Mouse (Mus musculus): ENCODE results near the gene Pigu.

- TF ChIP-seq ZNF384 (IDR thresholded peaks at IDR 0.05; ENCODE audit: low read depth, low read length) = no peak
- no peak for TF ChIP-seq USF1 (IDR thresholded peaks at IDR 0.05; ENCODE audit: low read depth, low read length)
- no peak for TF ChIP-seq GABPA (IDR thresholded peaks at IDR 0.05; ENCODE audit: low read depth, low read length)
- no peak for TF ChIP-seq TCF12 (IDR thresholded peaks at IDR 0.05; ENCODE audit: low read depth, low read length)
- TF ChIP-seq KAT2A (conservative IDR thresholded peaks at IDR 0.05; ENCODE audit: low read depth, low read length) = no peak
- peak; percentile 89 for TF ChIP-seq MAFK (IDR thresholded peaks at IDR 0.05; ENCODE audit: borderline replicate concordance, low read depth, low read length)
- no peak for TF ChIP-seq CTCF (IDR thresholded peaks at IDR 0.05 in 2 of 3, conservative IDR thresholded peaks at IDR 0.05 in 1 of 3; ENCODE audit: control insufficient read depth in 1 of 3, insufficient read depth in 1 of 3, low read depth in 2 of 3, low read length in 3 of 3, poor library complexity in 1 of 3, severe bottlenecking in 1 of 3)
- TF ChIP-seq EP300 (IDR thresholded peaks at IDR 0.05; ENCODE audit: low read depth in 1 of 2, low read length in 2 of 2) = no peak
- no peak for TF ChIP-seq POLR2A (IDR thresholded peaks at IDR 0.05; ENCODE audit: control insufficient read depth in 1 of 2, insufficient read depth in 1 of 2, low read depth in 1 of 2, low read length in 2 of 2, poor library complexity in 1 of 2)
- TF ChIP-seq CHD1 (IDR thresholded peaks at IDR 0.05; ENCODE audit: low read depth, low read length) = no peak
- TF ChIP-seq ZC3H11A (IDR thresholded peaks at IDR 0.05; ENCODE audit: low read depth, low read length) = no peak
- no peak for TF ChIP-seq E2F4 (IDR thresholded peaks at IDR 0.05; ENCODE audit: borderline replicate concordance, low read depth, low read length)
- no peak for TF ChIP-seq BHLHE40 (IDR thresholded peaks at IDR 0.05; ENCODE audit: borderline replicate concordance, low read depth, low read length)
These were observed 44.7 kb upstream of the Pigu start for GRCm38 (mm10) chr2:155401926-155402325.

Measured in MEL (cell line).